Mouse (Mus musculus) mesoderm, embryonic 11.5 days (tissue): ENCODE data around the gene Prex1.

Experiments used
- DNase-seq: peaks from one replicate; pipeline ENCODE4 v3.0.0-alpha.2; 2012; ENCODE audit warnings: low read depth, low spot score

The Prex1 gene

GRCm38 (mm10) chr2:166661971-166662370 lies 51.7 kb downstream of the Prex1 start:
- no peak for DNase-seq

- no peak for DNase-seq
These were observed 52.1 kb downstream of the Prex1 start for GRCm38 (mm10) chr2:166661498-166661897.

GRCm38 (mm10) chr2:166658380-166658779 lies 55.3 kb downstream of the Prex1 start:
- DNase-seq: no peak

- DNase-seq: peak; percentile 69
These were observed 56.1 kb downstream of the Prex1 start for GRCm38 (mm10) chr2:166657451-166658011.

GRCm38 (mm10) chr2:166656630-166657029 lies 57.0 kb downstream of the Prex1 start:
- DNase-seq: peak; percentile 69

- no peak for DNase-seq
These were observed 57.7 kb downstream of the Prex1 start for GRCm38 (mm10) chr2:166655727-166656520.

GRCm38 (mm10) chr2:166655308-166655707 lies 58.3 kb downstream of the Prex1 start:
- DNase-seq: no peak

GRCm38 (mm10) chr2:166654875-166655274 lies 58.8 kb downstream of the Prex1 start:
- no peak for DNase-seq

GRCm38 (mm10) chr2:166653564-166653963 lies 60.1 kb downstream of the Prex1 start:
- peak; percentile 58 for DNase-seq

- no peak for DNase-seq
These were observed 61.0 kb downstream of the Prex1 start for GRCm38 (mm10) chr2:166652672-166653071.

GRCm38 (mm10) chr2:166651317-166652030 lies 62.2 kb downstream of the Prex1 start:
- no peak for DNase-seq

- DNase-seq: no peak
These were observed 63.2 kb downstream of the Prex1 start for GRCm38 (mm10) chr2:166650414-166650813.

GRCm38 (mm10) chr2:166647242-166647641 lies 66.4 kb downstream of the Prex1 start:
- no peak for DNase-seq

- DNase-seq: no peak
These were observed 67.1 kb downstream of the Prex1 start for GRCm38 (mm10) chr2:166646434-166647088.

GRCm38 (mm10) chr2:166644816-166645215 lies 68.8 kb downstream of the Prex1 start:
- no peak for DNase-seq

- DNase-seq: no peak
These were observed 71.0 kb downstream of the Prex1 start for GRCm38 (mm10) chr2:166642581-166642987.

- no peak for DNase-seq
These were observed 73.9 kb downstream of the Prex1 start for GRCm38 (mm10) chr2:166639750-166640149.

- no peak for DNase-seq
These were observed 74.5 kb downstream of the Prex1 start for GRCm38 (mm10) chr2:166638947-166639641.

GRCm38 (mm10) chr2:166638079-166638800 lies 75.4 kb downstream of the Prex1 start:
- DNase-seq: no peak

GRCm38 (mm10) chr2:166637673-166637990 lies 76.0 kb downstream of the Prex1 start:
- no peak for DNase-seq
